Mouse (Mus musculus) left cerebral cortex, postnatal 4 days (tissue): ENCODE measurements at regions not wholly inside any gene's neighbourhood (a gene's known extent, or its start where the extent isn't known, plus 50 kb on each side); places are given as distances from the start of the nearest gene placed in this dataset.
"Not testable (repeated sequence)": the region's sequence is repeated elsewhere in the genome, so short reads cannot be mapped to it uniquely, and the experiment has no call there.

Source experiments
- DNase-seq: peaks from one replicate; pipeline ENCODE4 v3.0.0-alpha.2; 2022
- intact Hi-C: fragments of 180-260 bp; cut with DNase I; formaldehyde crosslinking; loops from one replicate; pipeline ENCODE4 v1.15.1; 2025

DNA sequence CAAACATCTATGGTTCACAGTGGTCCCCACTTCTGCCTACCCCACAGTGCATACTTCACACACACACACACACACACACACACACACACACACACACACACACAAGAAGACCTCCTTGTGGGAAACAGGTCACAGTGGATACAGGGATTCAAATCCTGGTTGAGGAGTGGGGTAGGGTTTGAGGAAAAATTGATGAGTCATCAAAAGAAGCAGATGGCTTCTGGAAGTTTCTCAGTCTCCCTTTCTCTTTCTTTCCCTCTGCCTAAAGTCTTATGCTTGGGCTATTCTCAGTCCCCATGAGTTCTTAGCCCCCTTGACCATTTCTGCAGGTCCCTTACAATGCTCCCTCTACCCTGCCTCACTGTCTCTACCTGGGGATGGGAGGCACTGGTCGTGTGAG is 56.4 kb downstream of the Rassf10 start:
- no peak for DNase-seq
- intact Hi-C loops, result no loop called here

DNA sequence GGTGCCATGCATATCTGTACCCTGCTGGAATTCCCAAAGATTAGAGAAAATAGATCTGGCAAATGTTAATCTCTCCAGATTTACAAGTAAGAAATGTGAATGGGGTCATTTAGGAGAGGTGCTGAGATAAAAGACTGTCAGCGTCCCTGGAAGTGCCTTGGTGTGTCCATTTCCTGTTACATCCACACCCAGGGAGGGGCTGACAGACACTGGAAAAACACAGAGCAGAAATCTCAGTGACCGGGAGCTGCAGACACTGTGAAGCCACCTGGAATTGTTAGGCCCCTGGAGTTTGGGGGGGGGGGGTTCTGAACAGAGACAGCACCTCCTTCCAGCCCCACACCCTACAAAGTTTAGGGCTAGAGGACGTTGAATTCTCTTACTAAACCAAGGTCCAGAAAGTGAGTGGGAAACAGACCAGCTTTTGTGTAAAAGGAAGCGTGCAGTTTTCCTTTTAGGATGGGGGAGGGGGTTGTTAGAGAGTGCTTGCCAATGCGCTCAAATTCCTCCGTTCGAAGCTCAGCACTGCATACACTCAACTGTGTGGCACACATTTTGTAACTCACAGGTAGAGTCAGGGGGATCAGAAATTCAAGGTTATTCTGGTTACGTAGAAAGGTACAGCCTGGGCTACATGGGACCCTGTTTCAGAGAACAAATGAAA is 63.5 kb downstream of the Rassf10 start:
- intact Hi-C loops, result no loop called here
- no peak for DNase-seq

DNA sequence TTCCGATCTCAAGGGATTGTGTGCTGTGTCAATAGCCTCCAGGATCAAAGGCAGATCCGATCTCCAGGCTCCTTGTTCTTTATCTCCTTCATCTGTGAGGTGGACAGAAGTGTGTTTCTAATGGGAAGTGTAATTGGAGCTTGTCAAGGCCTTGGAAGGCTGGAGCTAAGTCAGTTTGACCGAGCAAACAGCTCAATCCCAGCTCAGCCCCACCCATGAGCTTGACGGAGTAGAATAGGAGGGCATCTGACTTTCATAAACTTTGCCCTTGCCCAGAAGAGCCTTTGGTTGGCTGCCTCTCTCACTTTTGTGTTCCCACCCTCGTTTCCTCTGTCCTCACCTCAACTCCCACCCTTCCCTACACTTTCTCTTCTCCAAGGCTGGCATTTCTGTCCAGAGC is 67.7 kb downstream of the Rassf10 start:
- DNase-seq, result no peak
- intact Hi-C loops, result no loop called here

DNA sequence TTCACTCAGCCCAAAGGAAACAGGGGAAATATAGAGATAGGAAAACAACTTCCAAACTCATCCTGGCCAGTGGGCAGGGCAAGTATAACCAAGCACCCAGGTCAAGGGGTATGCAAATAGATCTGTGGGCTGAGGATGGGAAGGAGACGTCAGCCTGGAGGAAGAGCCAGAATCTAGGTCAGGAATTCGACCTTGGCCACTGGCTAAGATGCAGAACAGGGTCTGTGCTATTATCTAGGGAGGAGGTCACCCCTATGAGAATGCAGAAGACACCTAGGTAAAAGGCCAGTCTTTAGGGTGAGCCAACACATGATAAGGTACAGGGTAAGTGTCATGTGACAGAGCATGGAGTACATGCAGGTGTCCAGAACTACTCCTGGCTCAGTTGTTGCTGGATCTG is 68.8 kb downstream of the Rassf10 start:
- no peak for DNase-seq
- intact Hi-C loops, result no loop called here

DNA sequence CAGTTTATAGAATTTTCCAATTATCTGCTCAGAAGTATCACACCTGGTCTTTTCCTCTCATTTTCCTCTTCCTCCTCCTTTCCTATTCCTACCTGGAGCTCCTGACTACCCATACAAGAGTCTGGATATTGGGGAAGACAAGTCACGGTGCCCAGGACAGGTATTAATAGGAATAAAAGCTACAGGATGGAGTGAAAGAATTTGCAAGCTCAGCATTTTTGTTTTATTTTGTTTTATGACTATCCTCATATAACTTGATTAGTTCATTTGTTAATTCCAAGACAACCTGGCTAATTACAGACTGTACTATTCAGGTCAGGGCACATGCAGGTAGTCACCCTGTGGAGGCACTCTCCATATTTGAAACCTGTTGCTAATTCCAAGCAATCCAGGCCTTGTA is 72.0 kb downstream of the Rassf10 start:
- DNase-seq, result no peak
- intact Hi-C loops, result no loop called here

DNA sequence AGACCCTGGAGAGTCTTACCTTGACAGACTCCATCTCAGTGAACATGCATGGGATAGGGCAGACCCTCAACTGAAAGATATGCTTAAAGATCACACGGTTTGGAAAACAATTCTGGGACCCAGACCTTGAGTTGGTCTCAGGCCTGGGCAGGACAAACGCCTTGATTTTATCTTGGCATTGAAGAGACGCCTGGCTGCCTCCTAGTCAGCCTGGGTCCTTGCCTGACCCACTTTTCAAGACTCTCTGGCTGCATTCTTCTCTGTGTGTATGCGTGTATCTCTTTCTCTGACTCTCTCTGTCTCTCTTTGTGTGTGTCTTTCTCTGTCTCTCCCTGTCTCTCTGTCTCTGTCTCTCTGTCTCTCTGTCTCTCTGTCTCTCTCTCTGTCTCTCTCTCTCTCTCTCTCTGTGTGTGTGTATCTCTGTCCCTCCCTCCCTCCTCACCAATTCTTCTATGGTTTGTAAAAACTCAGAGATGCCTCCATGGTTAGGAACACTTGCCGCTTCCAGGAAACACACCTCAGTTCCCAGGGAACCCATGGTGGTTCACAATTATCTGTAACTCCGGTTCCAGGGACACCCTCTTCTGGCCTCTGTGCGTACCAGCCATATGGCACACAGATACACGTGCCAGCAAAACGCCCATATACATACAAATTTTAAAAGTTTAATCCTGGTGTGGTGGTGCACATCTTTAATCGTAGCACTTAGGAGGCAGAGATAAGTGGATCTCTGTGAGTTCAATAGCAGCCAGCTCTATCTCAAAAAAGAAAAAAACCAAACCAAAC is 72.7 kb downstream of the Rassf10 start:
- DNase-seq, result no peak
- intact Hi-C loops, result no loop called here

DNA sequence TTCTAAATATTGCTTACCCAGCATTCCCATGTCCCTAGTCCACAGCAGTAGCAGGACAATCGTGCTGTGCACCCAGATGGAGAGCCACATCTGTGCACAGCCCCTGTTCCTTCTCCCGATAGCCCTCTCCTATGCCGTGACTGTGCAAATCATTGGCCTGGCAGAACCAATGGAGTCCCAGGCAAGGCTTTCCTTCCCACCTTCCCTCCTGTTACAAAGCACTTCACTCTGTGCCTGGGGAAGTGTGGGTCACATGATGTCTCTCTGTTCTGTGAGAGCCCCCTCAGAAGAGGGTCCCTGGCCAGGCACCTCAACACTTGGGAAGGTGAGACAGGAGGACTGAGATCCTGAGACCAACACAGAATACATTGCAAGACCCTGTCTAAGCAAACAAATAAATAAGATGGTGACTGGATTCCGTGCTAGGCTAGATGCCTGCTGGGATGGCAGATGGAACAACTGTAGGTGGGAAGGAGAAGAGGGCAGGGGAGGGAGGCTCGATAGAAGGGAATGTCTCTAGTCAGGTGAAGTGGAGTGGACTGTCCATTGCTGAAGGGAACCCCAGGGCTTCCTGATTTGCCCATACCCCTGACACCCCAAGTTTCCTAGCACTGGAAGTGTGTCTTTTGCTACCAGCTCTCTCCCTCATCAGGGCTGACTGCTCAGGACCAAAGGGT is 73.5 kb downstream of the Rassf10 start:
- peak; percentile 10 for DNase-seq
- intact Hi-C loops, result no loop called here

DNA sequence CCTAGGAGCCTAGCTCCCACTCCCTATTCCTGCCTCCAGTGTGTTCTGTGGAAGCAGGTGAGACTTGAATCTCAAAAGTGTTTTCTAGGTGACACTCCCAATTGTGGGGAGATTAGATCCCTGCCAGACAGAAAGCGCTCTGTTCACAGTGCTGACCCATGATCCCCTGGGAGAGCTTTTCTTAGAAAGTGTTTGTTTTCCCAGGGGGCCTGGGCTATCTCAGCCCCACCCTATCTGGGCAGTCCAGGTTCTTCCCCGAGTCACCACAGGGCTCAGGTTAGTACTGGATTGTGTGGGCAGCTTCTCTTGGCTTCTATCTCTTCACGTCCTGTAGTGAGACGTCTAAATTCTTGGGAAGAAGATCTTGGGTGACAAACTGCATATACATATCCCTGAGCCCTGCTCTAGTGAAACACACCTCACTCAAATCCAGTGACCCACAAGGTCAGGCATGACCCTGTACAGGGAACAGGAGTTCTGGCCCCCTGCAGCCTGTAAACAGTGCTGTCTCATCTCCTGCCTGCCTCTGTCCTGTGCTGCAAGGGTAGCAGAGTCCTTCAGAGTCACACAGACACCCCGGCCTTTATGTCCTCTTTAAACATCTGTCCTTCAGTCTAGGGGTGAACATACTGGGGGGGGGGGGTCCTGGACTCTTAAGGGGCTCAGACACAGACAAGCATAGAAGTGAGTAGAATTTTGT is 76.4 kb downstream of the Rassf10 start:
- intact Hi-C loops, result no loop called here

DNA sequence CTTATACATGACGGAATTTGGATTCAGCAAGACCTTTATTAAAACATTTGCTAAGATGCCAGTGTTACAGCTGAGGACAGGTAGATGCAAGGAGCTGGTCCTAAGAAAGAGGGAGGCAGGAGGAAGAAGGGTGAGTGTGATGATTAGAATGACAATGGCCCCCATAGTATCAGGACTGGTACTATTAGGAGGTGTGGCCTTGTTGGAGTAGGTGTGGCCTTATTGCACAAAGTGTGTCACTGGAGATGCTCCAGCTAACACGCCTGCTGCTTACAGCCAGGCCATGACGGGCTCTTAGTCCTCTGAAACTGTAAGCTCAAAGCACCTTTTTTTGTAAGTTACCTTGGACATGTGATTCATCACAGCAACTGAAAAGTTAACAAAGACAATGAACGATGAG is 82.0 kb downstream of the Rassf10 start:
- DNase-seq, result no peak
- intact Hi-C loops, result no loop called here

More for the DNA sequence above, 76.4 kb downstream of the Rassf10 start:
- no peak for DNase-seq

DNA sequence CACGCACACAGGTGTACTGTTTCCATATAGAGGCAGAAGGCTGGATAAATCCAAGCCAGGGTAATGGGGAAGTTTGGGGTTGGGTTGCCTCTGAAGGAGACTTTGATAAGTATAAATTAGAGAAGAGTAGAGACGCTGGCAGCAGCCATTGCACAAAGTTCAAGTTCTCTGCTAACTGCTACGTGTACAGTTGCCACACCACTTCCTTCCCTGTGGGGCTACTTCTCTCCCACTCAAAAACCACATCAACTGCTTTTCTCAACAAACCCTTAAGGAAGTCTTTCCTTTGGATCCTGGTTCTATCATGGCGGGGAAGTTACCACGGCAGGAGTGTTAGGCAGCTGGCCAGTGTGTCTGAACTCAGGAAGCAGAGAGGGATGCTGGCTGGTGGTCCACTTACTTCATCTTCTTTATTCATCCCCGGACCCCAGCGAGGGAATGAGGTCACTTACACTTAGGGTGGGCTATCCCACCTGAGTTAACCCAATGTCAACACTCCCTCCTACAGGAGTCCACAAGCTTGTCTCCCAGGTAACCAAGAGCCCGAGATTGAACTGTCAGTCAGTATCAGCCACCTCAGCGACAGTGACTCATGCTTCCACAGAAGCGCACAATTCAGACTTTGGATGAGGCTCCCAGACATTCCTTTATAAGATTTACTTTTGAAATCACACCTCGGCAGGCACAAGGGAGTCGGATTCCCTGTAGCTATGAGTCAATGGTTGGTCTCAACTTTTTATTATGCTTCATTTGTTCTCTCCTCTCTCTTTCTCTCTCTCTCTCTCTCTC is 84.3 kb downstream of the Rassf10 start:
- DNase-seq, result no peak
- intact Hi-C loops, result no loop called here

DNA sequence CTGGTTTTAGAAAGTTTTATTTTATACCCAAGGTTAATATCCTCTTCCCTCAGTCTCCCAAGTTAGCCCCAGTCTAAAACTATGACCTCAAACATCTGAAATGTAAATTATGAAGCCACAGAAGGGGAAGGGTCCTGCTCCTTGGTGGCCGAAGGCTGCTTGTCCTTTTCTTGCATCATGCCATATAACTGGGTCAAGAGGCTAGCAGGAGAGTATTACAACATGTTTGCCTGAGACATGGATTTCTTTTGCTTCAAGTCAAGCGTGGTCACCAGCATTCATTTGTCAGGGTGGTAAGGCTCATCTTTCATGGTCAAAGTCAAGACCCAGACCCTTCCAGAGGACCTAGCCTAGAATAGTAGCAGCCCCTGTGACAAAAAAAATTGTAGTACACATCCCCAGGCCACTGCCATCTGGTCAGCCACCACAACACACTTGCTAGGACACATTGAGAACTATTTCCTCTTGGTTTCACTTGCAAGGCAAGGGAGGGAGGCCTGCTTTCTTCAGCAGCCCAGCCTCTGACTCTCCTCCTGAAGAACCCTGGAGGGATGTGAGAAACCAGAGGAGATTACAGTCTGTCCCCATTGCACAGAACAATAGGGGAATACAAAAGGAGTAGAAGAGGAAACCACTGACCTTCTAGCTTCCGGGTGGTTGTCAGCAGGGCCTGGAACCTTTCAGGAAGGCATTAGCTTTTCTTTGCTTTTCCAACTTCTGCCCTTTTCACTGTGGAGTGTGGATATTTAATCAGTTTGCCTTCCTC is 85.3 kb downstream of the Rassf10 start:
- intact Hi-C loops, result no loop called here
- DNase-seq, result no peak

DNA sequence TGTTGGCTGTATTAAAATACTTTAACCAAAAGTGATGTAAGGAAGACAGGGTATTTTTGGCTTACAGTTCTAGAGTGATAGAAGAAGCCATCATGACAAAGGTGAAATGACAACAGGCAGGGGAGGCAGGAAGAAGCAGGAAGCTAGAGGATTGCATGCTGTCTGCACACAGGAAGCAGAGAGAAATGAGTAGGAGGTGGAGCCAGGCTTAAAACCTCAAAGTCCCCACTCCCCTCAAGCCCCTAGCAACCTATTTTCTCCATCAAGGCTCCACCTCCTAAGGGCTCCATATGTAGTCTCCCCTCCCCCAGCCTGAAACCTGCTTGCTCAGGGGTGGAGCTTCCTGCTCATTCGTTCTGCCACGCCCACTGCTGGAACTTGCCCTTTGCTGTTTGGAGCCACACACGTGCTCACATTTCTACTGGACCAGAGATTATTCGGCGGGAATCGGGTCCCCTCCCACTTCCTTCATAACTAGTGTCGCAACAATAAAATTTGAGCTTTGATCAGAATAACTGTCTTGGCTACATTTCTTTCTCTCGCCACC is 91.9 kb downstream of the Rassf10 start:
- DNase-seq, intact Hi-C loops: not testable (repeated sequence)

DNA sequence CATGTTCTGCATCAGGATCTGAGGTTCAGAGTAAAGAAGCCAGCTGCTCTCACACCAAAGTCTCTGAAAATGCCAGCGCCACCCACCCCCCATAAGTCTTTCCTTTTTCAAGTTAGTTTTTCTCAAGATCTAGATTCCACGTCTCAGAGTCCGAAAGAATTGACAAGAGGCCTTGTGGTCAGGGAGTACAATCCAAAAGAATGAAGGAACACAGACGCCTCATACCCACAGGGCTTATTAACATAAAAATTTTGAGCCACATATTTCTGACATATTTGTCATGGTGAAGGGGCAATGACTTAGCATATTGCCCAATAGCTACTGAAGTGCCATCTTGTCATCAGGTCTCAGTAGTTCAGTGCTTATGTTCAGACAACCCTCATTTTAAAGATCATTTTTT is 92.6 kb downstream of the Rassf10 start:
- no peak for DNase-seq
- intact Hi-C loops, result no loop called here

DNA sequence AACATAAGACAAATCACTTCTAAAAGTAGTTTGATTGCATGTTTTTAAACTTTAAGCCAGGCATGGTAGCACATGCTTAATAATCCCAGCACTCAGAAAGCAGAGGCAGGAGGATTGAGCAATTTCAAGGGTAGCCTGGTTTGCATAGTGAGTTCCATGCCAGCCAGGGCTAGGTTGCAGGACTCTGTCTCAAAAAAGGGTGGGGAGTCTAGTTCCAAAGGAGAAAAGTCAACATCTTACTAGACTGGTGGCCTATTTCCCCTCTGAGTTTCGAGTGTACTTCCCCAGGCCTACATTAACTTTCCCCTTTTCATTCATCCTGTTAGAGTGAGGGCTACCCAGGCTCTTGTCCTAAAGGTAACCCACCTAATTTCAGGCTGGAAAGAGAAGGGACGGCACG is 93.8 kb downstream of the Rassf10 start:
- intact Hi-C loops, result no loop called here
- no peak for DNase-seq

DNA sequence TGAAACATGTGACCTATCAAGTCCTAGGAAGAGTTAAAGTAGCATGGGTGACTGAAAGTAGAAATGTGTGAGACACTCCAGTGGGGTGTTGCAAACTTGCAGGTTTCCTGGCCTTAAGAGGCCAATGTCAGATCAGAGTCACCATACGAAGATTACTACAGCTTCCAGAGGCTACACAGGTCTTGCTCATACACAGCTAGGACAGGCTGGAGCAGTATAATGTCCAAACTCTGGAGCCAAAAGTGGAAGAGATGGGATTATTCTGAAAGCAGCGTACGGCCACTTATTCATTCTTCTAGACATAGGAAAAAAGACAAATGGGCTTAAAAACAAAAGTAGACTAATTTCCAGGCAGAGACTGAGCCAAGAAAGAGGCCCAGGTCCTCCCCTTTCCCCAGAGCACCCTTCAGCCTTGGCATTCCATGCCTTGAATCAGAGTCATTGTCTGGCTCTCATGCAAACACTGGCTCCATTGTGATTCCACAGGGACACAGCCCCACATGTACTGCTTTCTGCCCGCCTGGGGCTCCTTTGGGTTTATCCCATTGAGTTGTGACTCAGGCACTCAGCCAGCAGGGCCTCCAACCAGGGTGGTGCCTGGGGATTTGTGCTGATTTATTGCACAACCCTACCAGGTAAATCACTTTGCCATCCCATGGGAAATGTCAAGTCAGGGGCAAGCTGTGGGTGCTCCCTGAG is 94.5 kb downstream of the Rassf10 start:
- DNase-seq, result peak; percentile 31
- intact Hi-C loops, result no loop called here

DNA sequence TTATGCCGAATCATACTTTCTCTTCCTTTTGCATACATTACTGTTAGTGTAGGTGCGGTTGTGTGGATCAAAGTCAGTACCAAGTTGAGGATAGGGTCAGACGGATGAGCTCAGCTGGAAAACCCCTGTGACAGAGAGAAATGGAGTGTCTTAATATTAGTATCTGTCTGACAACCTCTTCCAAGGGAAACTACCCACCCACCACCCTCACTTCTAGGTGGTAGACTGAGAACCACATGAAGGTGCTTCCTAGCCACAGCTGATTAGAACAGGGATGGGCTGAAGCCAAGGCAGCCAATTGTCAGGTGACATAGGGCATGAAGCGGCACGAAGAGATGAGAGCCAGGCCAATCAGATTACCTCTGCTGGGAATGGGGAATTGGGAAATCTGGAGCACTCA is 95.7 kb downstream of the Rassf10 start:
- intact Hi-C loops, result no loop called here

DNA sequence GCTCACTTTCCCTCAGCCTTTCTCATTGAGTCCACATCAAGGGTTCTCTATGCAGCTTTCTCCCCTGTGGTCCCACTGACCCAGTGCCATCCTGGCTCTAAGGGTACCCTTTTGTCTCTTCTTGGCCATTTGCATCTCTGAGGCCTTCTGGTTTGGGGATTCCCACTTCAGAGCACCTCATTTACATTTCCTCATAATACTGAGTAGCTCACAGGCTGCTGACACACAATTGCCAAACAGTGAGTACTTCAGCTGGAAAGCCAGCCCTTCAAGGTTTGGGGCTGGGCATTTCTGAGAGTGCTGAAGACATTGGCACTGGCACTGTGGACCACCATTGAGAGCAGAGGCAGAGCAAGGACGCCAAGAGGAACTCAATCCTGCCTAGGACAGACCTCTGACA is 99.2 kb downstream of the Rassf10 start:
- DNase-seq, result no peak
- intact Hi-C loops, result no loop called here

More for the DNA sequence above, 95.7 kb downstream of the Rassf10 start:
- no peak for DNase-seq

DNA sequence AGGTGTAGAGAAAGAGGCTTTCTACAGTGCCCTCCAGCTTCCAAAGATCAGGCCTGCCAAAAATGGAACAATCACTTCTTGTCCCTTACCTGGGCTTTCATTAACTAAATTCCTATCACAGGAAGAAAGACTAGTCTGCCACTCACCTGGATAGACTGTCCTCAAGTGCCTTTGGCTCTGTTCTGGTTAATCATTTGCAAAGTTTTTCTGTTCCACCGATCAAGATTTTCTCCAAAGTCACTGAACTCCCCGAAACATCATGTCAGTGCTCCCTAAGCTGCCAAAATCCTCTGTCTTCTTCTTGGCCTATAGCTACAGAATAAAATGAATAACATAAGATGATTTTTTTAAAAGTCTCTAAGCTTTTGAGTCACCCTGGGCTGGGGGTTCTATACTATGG is 102.7 kb downstream of the Rassf10 start:
- intact Hi-C loops, result no loop called here

More for the DNA sequence above, 102.7 kb downstream of the Rassf10 start:
- no peak for DNase-seq
